Mouse (Mus musculus) MN1 (cell line): Measurements from ENCODE around the gene Tpcn1.
A peak's percentile ranks its signal among the peaks of the same experiment; 100 is the strongest.

Experiments used
- DNase-seq: peaks from one replicate; pipeline ENCODE4 v3.0.0-alpha.2; 2016; ENCODE audit warnings: low spot score

The Tpcn1 gene

DNA sequence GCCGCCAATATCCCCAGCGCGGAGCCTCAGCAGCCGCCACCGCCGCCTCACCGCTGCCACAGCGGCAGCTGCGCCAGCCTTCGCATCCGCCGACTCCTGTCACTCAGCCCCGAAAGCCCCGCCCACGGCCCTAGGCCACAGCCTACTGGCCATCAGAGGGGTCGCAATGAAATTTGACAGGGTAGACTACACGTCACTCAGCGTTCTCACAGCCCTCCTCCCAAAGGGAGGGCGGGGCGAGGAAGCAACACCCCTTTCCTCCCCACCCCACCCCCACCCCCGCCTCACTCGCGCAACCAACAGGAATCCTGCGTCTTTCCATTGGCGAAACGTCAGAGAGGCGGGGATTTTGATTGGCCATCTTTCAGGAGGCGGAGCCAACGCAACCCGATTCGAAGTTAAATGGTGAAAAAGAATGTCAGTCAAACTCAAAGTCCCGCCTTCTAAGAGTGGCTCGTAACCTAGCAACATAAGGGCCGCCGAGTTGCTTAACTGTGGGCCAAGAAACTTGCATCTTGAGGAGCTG, at the start of gene Tpcn1, which contains the start of gene Iqcd:
TSS of gene Tpcn1 (minus strand) at position 105 of the 526 bp plus-strand sequence.
TSS of gene Iqcd (plus strand) at position 448 of the 526 bp plus-strand sequence.
- peak; percentile 100 for DNase-seq

DNA sequence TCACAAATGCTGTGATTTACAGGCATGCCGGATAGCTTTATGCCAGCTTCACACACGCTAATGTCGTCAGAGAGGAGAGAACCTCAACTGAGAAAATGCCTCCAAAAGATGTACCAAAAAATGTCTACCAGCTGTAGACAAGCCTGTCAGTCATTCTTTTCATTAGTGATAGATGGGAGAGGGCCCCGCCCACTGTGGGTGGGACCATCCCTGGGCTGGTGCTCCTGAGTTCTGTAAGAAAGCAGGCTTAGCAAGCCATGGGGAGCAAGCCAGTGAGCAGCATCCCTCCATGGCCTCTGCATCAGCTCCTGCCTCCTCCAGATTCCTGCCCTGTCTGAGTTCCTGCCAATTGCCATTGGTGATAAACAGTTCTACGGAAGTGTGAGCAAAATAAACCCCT, 47.2 kb upstream of the Tpcn1 start:
- no peak for DNase-seq

DNA sequence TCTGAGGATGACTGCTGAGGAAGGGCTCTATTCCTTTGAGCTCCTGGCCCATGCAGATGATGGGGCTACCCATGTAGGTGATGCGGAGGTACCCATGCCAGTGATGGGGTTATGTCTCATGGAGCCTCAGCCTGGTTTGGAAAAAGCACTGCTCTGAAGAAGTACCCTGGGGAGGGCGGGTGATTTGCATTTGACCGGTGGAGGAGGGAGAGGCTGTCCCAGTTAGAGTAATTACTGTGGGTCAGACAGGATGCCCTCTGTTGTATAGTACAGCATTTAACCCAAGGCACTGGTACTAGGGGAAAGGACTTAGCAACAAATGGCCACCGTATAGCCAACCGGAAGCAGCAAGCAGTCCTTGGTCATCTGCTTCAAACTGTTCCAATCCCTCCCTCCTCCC, 46.4 kb upstream of the Tpcn1 start:
- DNase-seq, result no peak

DNA sequence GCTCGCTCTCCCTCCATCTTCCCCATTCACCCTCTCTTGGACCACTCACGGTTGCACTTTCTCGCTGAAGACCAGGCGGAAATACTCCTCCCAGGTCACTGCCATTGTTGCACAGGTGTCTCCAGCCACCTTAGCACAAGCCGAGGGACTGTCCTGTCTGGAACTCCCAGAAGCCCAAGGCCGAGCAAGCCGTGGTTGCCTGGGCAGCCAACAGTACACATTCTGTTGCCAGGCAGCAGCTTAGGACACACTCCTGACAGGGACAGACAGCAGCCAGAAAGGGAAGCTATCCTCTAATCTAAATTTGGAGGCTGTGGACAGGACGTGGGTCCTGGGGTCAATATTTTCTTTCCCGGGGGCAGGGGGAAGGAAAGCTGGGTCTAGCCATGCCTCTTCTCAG, 45.7 kb upstream of the Tpcn1 start, which contains the start of gene Cfap73:
TSS of gene Cfap73 (minus strand) at position 105 of the 400 bp plus-strand sequence.
- DNase-seq, result no peak

DNA sequence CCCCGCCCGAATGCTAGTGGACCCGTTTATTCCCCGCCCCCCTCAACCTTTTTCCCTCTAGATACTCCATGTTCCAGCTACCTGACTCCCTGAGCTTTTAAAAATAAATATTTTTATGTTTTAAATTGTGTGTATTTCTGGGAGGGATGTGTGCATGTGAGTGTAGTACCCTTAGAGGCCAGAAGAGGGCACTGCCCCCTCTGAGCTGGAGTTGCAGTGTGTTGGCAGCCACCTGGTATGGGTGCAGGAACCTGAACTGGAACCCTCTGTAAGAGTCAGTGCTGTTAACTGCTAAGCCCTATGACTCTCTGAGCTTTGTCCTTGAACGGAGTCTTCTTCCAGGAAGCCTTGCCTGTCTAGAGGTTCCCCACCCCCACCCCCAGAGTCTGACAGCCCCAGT, 43.4 kb upstream of the Tpcn1 start:
- no peak for DNase-seq

DNA sequence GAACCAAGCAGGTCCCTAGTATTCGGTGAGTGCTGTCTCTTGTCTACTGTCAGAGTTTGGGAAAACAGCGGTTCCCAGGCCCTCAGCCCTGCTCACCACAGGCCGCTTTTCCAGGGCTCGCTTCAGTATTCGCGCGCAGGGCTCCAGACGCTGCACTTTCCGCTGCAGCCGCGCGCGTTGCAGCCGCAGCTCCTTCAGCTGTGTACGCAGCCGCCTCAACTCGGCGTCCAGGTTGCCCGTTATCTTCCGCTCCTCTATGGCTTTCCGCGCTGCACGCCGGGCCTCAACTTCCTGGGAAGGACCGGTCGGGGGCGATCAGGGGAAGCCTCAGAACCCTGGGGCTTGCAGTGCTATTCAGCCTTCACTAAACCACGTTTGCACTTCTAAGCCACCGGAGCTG, 42.7 kb upstream of the Tpcn1 start:
- no peak for DNase-seq

DNA sequence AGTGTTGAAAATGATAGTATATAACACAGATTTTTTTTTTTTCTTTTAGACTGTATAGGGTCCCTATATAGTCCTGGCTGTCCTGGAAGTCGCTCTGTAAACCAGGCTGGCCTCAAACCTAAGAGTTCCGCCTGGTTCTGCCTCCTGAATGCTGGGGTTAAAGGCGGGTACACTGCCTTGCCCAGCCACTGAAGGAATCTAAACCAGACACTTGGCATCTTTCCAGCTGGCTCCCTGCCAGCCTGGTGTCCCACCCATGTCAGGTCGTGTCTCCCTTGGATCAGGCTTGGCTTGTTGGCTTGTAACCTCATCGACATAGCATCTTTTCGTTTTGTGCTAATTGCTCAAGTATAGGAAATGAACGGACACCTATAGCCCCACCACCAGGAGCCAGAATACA, 40.2 kb upstream of the Tpcn1 start:
- DNase-seq, result peak; percentile 77

DNA sequence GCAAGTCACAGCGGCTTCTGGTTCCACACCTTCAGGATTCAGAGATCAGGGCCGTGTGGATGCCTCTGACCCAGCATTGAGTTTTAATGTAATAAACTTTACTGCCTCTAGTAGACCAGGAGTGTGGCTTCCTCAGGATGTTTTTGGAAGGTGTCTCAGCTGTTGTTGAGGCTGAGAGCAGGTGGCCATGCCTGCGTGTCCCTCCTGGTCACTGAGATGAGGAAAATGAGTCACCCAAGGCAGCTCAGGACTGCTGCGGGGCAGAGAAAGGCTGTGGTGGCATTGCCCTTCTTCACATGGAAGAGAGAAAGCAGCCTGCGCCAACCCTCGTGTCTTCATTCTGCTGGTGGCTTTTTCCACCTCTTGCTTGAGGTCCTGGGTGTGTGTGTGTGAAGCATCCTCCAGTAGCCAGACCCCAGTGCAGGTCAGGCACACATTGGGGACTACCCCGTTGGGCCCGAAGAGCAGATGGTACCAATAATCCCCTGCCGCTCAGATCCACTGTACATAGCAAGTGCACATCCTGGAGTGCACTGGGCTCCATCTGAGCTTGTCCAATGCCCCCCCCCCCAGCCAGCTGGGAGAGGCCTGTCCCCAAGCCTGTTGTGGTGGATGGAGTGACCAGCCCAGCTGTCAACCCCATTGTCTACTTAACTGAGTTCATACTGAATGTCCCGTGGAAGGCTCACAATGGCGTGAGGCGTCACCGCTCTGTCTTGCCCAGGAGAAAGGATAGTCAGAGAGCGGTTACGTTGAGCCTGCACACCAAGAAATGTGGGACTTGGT, 39.2 kb upstream of the Tpcn1 start:
- no peak for DNase-seq

DNA sequence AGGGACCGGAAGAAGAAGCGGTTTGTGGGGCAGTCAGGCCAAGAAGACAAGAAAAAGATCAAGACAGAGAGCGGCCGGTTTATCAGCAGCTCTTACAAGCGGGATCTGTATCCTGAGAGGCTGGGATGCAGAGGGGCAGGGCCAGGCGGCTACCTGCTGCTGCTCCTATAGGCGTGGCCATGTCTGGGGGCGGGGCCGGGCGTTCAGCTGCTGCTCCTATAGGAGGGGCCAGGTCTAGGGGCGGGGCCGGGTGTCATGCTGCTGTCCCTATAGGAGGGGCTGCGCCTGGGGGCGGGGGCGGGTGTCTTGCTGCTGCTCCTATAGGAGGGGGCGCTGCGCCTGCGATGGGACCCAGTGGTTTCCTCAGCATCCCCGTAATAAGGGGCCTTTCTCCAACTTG, 37.9 kb upstream of the Tpcn1 start:
- no peak for DNase-seq

DNA sequence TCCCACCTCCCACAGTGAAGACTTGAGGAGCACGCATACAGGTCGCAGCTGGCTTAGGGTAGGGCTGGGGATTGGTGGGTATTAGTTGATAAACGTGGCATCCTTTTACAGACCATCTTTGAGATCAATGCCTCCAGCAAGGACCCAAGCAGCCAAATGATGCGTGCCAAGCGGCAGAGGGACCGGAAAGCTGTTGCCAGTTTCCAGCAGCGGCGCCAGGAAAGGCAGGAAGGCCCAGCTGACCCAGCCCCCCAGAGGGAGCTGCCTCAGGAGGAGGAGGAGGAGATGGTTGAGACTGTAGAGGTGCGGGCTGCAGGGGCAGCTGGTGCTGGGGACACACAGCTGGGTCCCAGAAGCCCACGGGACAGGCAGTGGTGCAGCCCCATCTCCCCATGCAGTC, 36.0 kb upstream of the Tpcn1 start:
- no peak for DNase-seq

DNA sequence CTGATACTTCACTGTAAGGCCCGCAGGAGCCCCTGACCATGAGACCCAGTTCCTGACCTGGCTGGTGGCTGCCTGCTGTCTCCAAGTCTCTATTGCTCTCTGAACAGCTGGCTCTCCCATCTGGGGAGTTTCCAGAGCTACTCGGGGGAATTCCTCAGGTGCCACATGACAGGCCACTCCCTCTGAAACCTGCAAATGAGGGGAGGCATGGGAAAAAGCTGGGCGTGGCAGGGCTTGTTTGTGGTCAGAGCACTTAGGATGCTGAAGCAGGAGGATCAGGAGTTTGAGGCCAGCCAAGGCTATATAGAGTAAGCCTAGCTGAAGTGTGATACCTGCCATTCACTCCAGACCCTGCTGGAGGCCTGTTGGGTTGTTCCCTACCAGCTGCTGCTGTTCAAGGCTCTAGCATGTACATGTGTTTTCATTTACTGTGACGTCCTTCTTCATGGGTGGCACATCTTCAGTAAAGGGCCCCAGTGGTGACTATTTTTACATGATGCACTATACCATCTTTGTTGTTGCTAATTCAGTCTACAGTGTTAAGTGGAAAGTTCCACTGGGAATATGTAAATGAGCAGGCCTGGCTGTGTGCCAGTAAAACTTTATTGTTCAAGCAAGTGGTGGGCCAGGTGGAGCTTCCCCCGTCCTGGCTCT, 33.9 kb upstream of the Tpcn1 start:
- peak; percentile 39 for DNase-seq

DNA sequence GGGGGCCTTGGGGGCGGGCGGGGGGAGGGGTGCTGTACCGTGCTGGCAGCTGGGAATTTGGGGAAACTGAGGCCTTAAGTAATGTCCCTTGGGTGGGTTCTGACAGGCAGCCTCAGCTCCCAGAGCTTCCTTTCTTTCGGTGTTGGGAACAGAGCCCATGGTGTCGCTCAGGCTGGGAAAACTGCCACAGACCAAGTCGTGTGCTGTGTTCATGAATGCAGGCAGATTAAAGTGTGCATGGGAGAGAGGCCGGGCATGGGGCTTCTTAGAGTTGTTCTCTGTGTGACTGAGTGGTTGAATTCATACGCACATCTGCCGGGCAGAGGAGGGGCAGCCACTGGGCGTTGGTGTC, 33.3 kb upstream of the Tpcn1 start:
- DNase-seq, result no peak

DNA sequence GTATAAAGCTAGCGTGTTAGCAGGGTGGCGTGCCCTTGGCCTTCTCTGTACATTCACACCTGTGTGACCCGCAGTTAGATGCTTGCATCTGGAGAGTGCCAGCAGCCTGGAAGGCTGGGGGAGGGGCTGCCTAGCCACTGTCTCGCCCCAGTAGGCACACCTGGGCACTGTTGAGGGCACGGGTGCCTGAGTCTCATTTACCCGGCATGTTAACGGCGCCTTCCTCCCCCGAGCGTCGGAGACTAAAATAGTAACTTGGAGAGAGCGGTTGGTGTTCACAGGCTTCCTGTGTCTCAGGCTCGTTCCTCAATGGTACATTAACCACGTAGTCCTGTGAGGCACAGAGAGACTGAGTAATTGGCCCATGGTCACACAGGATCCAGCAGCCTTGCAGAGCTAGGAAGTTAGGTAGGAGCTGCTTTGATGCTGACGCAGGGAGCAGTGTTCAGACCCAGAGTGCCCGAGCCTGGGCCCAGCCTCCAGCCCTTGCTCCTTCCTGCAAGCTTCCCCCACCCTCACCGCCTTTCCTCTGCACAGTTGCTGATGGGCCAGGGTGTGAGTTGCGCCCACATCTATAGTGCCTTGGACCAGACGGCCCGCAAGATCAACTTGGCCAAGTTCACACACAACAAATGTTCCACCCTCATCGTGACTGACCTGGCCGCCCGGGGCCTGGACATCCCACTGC, 32.7 kb upstream of the Tpcn1 start:
- DNase-seq, result no peak

DNA sequence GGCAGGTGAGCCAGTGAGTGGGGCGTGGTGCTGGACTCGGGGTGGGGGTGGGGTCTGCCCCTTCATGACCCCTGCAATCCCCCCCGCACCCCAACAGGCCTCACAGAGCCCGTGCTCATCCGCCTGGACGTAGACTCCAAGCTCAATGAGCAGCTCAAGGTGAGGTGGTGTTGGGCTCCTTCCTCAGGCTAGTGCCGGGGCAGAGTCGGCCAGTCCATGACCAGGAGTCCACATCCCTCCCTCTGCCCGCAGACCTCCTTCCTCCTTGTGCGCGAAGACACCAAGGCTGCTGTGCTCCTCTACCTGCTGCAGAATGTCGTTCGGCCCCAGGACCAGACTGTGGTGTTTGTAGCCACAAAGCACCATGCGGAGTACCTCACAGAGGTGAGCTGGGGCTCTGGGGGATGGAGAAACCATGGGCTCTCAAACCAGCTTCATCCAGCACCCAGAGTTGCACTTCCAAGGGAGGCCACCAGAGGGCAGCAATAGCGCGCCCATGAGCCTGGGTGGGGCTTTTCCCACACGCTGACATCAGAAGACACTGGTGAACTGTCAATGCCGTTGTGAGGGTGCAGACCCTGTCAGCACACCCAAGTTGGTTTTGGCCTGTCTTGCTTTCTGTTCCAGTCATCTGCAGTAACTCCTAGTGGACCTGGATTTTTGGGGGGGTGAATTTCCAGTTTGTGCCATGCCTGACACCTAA, 32.1 kb upstream of the Tpcn1 start:
- peak; percentile 83 for DNase-seq

DNA sequence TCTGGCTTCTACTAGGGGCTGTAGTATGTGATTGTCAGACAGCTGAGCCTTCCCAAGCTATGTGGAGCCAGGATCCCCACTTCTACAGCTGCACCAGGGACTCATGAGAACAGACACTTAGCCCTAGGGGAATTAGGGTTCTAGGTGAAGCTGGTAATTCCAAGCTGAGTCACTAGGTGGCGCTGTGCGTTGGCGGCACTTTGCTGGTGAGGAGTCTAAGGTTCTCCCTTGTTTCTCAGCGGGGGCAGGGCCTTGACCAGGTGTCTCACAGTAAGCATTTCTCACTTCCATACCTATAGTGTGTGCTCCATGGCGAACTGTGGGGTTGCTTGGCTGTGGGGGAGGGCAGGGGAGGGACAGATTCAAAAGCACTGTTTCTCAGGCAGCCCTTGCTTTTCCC, 30.7 kb upstream of the Tpcn1 start:
- peak; percentile 73 for DNase-seq

DNA sequence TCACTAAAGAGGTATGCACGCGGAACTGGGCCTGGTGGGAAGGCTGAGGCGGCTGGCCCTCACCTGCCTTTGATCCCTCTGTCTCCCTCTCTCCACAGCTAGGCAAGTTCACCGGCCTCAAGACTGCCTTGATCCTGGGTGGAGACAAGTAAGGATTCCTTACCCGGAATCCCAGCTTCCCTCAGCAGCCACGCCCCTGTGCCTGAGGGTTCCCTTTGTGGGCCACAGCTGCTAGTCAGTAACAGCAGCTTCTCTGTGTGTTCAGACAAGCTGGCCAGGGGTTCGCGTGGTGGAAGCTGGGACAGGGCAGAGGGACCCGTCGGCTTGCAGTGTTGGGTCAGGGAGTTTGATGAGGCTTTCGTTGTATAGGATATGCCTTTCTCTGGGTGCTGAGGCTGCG, 30.3 kb upstream of the Tpcn1 start:
- no peak for DNase-seq

DNA sequence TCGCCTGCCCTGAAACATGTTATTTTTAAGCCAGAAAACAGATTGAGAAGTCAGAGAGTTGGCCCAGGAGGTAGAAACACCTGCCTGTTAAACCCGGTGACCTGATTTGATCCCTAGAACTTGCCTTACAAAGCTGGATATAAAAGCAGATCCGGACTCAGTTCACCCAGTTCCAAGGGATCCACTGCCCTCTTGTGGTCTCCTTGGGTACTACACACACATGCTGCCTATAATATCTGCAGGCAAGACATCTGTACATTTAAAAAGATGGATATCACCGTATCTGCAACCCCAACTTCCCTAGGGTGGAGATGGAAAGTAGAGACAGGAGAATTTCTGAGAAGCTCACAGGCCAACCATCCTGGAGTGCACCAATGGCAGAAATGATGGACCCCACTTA, 27.4 kb upstream of the Tpcn1 start:
- peak; percentile 56 for DNase-seq

DNA sequence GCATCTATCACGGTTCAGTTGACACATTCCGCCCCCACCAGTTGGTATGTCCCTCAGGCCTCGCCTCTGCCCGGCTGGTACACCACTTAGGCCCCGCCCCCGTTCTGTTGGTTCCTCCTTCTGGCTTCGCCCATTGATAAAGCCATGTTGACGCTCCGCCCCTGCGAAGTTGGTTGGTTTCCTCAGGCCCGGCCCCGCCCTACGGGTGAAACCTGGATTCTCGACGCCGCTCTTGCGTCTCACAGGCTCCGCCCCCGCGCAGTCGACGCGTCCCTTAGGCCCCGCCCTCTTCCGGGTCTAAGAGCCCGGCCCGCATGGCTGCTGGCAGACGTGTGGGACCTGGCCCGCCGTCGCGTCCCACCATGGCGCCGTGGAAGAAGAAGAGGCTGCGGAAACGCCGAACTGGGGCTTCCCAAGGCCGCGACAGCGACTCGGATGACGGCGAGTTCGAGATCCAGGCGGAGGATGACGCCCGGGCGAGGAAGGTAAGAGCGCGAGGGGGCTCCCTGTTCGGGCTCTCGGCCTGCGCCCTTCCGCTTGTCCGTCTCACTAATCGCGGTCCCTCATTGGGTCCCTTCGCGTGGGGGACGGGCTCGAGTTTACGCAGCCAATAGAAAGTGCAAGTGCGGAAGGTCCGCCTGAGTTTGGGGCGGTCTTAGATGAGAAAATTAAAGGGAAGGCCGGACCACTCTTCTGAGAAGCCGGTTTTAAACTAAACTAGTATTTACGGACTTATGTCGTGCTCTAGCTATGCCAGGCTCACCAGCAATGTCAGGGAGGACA, 24.5 kb upstream of the Tpcn1 start:
- DNase-seq, result peak; percentile 100

DNA sequence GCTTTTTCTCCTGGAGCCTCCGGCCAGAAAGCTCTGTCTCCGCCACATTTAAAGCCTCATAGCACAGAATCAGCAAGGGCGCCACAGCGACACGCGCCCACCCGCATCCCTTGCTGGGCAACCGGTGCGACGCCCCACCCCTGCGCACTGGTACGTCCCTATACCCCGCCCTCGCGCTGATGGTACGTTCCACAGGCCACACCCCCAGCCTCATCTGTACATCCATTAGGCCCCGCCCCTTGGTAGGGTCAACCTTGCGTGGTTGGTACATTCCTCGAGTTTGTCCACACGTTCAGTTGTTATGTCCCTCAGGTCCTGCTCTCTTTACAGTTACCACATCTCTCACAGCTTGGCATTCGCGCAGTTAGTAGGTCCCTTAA, 24.0 kb upstream of the Tpcn1 start, which contains the start of the genes Rita1 and Ddx54:
TSS of gene Rita1 (minus strand) at position 148 of the 380 bp plus-strand sequence.
TSS of gene Ddx54 (plus strand) at position 298 of the 380 bp plus-strand sequence.
- DNase-seq, result peak; percentile 97

DNA sequence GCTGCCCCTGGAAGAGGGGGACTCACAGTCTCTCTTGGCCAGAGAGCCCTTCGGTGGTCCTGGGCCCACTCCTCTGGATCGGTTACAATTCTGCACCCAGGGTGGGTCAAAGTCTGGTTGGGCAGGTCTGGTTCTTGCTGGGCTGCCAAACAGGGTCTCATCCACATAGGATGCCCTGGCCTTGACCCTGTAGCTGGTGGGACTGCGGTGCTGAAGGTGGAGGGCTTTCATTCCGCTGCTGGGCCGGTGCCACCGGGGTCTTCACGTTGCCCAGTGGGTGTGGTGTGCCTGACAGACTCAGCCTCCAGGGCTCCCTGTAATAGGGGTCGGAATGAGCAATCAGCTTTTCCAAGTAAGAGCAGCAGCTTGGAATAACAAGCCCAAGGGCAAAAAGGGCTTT, 22.9 kb upstream of the Tpcn1 start:
- no peak for DNase-seq

DNA sequence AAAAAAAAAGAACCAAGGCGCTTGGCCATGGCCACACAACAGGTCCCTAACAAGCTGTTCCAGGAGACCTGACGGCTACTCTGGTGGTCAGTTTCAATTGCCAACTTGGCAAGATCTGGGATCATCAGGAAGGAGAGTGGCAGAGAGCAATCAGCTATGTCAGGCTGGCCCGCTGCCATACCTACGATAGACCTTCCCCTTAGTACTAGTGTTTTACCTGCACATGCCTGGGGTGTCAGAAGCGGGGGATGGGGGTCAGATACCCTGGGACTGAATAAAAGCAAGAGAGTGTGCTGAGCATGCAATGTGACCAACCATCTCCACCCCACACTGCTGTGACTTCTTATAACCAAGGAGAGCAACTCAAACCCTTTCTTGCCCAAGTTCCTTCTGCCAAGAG, 22.4 kb upstream of the Tpcn1 start:
- DNase-seq, result no peak
